Comparison of ENCODE assay signal across 9 mouse cellular contexts in genomic region chr2:165968876-165969275, GRCm38 (mm10). TPM values are rescaled to one million over a fixed set of nuclear protein-coding genes. Genes with fewer than 3 reads are reported as not detected.
DNase-seq lines count a peak whose midpoint lies in the region; ATAC-seq lines count a peak whose summit lies in the region.
"Had no signal": no experiment of that assay in that cellular context is flagged by ENCODE, and none has a peak within 500 bp of the region (broad histone marks: within the 10 kb centered on the region; RNA-seq: fewer than 3 reads in every experiment).

No protein-coding gene starts in this region.

- peaks cover 27% of the 10 kb centered on the region for H3K4me1 ChIP-seq in kidney, embryonic 15.5 days

- no peak; the same call in 1 of the 2 replicates for ATAC-seq in kidney, embryonic 15.5 days (replicated peaks; ENCODE audit: low FRiP score)
- peak; percentile 45 for ATAC-seq in megakaryocyte progenitor cell, adult 5-6 weeks (replicated peaks; ENCODE audit: poor library complexity)

- peak overlapping the region; percentile 18; the same call in 1 of the 2 replicates for H3K27ac ChIP-seq in kidney, embryonic 15.5 days

- no peak overlapping the region for H3K4me3 ChIP-seq in kidney, embryonic 15.5 days (replicated peaks)
- H3K4me3 ChIP-seq: erythroblast, embryonic 14.5 days had no signal

- 35% methylated on average over 3 of the region's 3 CpGs for WGBS in kidney, embryonic 15.5 days

- no peak overlapping the region for H3K4me2 ChIP-seq in kidney, embryonic 15.5 days

- no peaks in the 10 kb centered on the region for H3K9me3 ChIP-seq in kidney, embryonic 15.5 days (replicated peaks)

- H3K9ac ChIP-seq in kidney, embryonic 15.5 days: no peak overlapping the region

- H3K27me3 ChIP-seq in kidney, embryonic 15.5 days: no peaks in the 10 kb centered on the region

- DNase-seq in 416B (ENCODE audit: low read depth): peak; percentile 98
- DNase-seq in Muller cell, postnatal 12 days (ENCODE audit: inconsistent ontology term): peak; percentile 83
- peak; percentile 99 for DNase-seq in heart, adult 11 months
- no peak for DNase-seq in cerebellum, adult 9-10 months
- DNase-seq in right cerebral cortex, postnatal 36 days (ENCODE audit: low spot score in 2 of 2): no peak
- DNase-seq in layer of hippocampus, adult 18-20 months (ENCODE audit: low spot score in 2 of 2): no peak

- H3K36me3 ChIP-seq in kidney, embryonic 15.5 days: no peaks in the 10 kb centered on the region

RNA-seq across cellular contexts. Expression of gene Ncoa3, which starts 23.6 kb away (rescaled TPM):
- 17.4 and 19.2 TPM in 2 replicates for polyA plus RNA-seq in kidney, embryonic 15.5 days (2015; fragmentation: Nextera tagmentation; extraction: Ambion mirVana)
- 16.2 and 17.7 TPM in 2 replicates for total RNA-seq in megakaryocyte progenitor cell, adult 5-6 weeks (2015)
- 12.0 and 18.2 TPM in 2 replicates for total RNA-seq in megakaryocyte progenitor cell, adult 5-6 weeks (2017)
- 10 to 100 TPM; 30.0 to 33.8 TPM for total RNA-seq in layer of hippocampus, adult 18-20 months (2021)

Comparison
In these comparisons a context has a peak if more than half of its experiments do, and no peak if none do; other contexts are left out.
1. DNase-seq: peak in 416B (single experiment), Muller cell, postnatal 12 days (single experiment) and heart, adult 11 months (single experiment); none in cerebellum, adult 9-10 months (single experiment), right cerebral cortex, postnatal 36 days (0 of 2) and layer of hippocampus, adult 18-20 months (0 of 2).